Mouse (Mus musculus) ES-Bruce4 (cell line): ENCODE measurements around the gene Atp6v0e2.

Experiments used
- CTCF ChIP-seq: IDR thresholded peaks from one replicate; pipeline ENCODE4 v1.8.1; 2011; ENCODE audit warnings: low read depth, low read length
- EP300 ChIP-seq: IDR thresholded peaks from 2 replicates; pipeline ENCODE4 v1.6.1; 2011; ENCODE audit warnings: low read depth, low read length; ENCODE audit not compliant: insufficient read depth
- POLR2A ChIP-seq: IDR thresholded peaks from one replicate; pipeline ENCODE4 v1.8.1; 2011; ENCODE audit warnings: low read length; ENCODE audit not compliant: insufficient read depth

GRCm38 (mm10) chr6:48491361-48491760 is 46.1 kb upstream of the Atp6v0e2 start:
- TF ChIP-seq CTCF = no peak
- TF ChIP-seq EP300 = no peak
- no peak for TF ChIP-seq POLR2A
